Mouse (Mus musculus): ENCODE measurements around the gene Nop58. TPM values are rescaled to one million over a fixed set of nuclear protein-coding genes. Genes with fewer than 3 reads are reported as not detected.
"Not testable (repeated sequence)": the region's sequence is repeated elsewhere in the genome, so short reads cannot be mapped to it uniquely, and the experiment has no call there.

Gene Nop58
- 10 to 100 TPM; 65.7 to 69.7 TPM for total RNA-seq (2021)
- long read RNA-seq, experiment 1, full-length matches to known transcripts: 5 of 11 reads
- long read RNA-seq, experiment 1, partial matches to known transcripts: 3 of 11 reads
- long read RNA-seq, experiment 1, other reads (novel, unspliced or antisense): 3 of 11 reads
- long read RNA-seq, experiment 2, full-length matches to known transcripts: 10 of 12 reads
- long read RNA-seq, experiment 2, partial matches to known transcripts: 1 of 12 reads
- long read RNA-seq, experiment 2, other reads (novel, unspliced or antisense): 1 of 12 reads

- Histone ChIP-seq H3K27ac (peak within 1 kb of the TSS; percentile 64), H3K4me3 (peak within 1 kb of the TSS; percentile 89)
- TF ChIP-seq CTCF (conservative IDR thresholded peaks at IDR 0.05): no peak
- peak; percentile 89 to 93 for DNase-seq (ENCODE audit: low spot score in 2 of 2)
Measured at GRCm38 (mm10) chr1:59684819-59685755, at the start of gene Nop58. Nop58 (plus strand) TSS chr1:59684971.

- Histone ChIP-seq H3K4me3 (no peak overlapping the region), H3K27ac (no peak overlapping the region)
- DNase-seq (ENCODE audit: low spot score in 2 of 2): no peak
- no peak for TF ChIP-seq CTCF (conservative IDR thresholded peaks at IDR 0.05)
Measured at GRCm38 (mm10) chr1:59636349-59636748, 48.4 kb upstream of the Nop58 start.

GRCm38 (mm10) chr1:59638371-59638770 lies 46.4 kb upstream of the Nop58 start:
- DNase-seq (ENCODE audit: low spot score in 2 of 2): no peak
- no peak overlapping the region for H3K27ac ChIP-seq
- TF ChIP-seq CTCF (conservative IDR thresholded peaks at IDR 0.05): no peak
- no peak overlapping the region for H3K4me3 ChIP-seq

- no peak for TF ChIP-seq CTCF (conservative IDR thresholded peaks at IDR 0.05)
- no peak overlapping the region for H3K4me3 ChIP-seq
- no peak for DNase-seq (ENCODE audit: low spot score in 2 of 2)
- no peak overlapping the region for H3K27ac ChIP-seq
Measured at GRCm38 (mm10) chr1:59642488-59642887, 42.3 kb upstream of the Nop58 start.

- DNase-seq (ENCODE audit: low spot score in 2 of 2); H3K27ac ChIP-seq; H3K4me3 ChIP-seq: not testable (repeated sequence)
Measured at GRCm38 (mm10) chr1:59646502-59646901, 38.3 kb upstream of the Nop58 start.

GRCm38 (mm10) chr1:59651201-59651819 lies 33.5 kb upstream of the Nop58 start:
- no peak overlapping the region for H3K27ac ChIP-seq

GRCm38 (mm10) chr1:59653243-59653911 lies 31.4 kb upstream of the Nop58 start:
- no peak overlapping the region for H3K4me3 ChIP-seq
- TF ChIP-seq CTCF (conservative IDR thresholded peaks at IDR 0.05): no peak
- peak overlapping the region; percentile 28; the same call in 1 of the 2 replicates for H3K27ac ChIP-seq
- DNase-seq (ENCODE audit: low spot score in 2 of 2): no peak

More at GRCm38 (mm10) chr1:59651201-59651819, 33.5 kb upstream of the Nop58 start:
- no peak for DNase-seq (ENCODE audit: low spot score in 2 of 2)
- H3K4me3 ChIP-seq: no peak overlapping the region
- peak; percentile 37 for TF ChIP-seq CTCF (conservative IDR thresholded peaks at IDR 0.05)

GRCm38 (mm10) chr1:59656244-59657171 lies 28.3 kb upstream of the Nop58 start:
- DNase-seq (ENCODE audit: low spot score in 2 of 2): no peak
- Histone ChIP-seq H3K4me3 (no peak overlapping the region), H3K27ac (no peak overlapping the region)
- peak; percentile 67 for TF ChIP-seq CTCF (conservative IDR thresholded peaks at IDR 0.05)

- H3K4me3 ChIP-seq: no peak overlapping the region
- DNase-seq (ENCODE audit: low spot score in 2 of 2): no peak
- no peak for TF ChIP-seq CTCF (conservative IDR thresholded peaks at IDR 0.05)
- H3K27ac ChIP-seq: no peak overlapping the region
Measured at GRCm38 (mm10) chr1:59663456-59664135, 21.2 kb upstream of the Nop58 start.

GRCm38 (mm10) chr1:59668871-59669270 lies 15.9 kb upstream of the Nop58 start:
- H3K27ac ChIP-seq: no peak overlapping the region
- TF ChIP-seq CTCF (conservative IDR thresholded peaks at IDR 0.05): no peak
- H3K4me3 ChIP-seq: no peak overlapping the region; the same call in 1 of the 2 replicates
- DNase-seq (ENCODE audit: low spot score in 2 of 2): no peak

All from layer of hippocampus, adult 2 months (tissue).